Comparison of ENCODE assay signal across 16 mouse cellular contexts in the genomic region with DNA sequence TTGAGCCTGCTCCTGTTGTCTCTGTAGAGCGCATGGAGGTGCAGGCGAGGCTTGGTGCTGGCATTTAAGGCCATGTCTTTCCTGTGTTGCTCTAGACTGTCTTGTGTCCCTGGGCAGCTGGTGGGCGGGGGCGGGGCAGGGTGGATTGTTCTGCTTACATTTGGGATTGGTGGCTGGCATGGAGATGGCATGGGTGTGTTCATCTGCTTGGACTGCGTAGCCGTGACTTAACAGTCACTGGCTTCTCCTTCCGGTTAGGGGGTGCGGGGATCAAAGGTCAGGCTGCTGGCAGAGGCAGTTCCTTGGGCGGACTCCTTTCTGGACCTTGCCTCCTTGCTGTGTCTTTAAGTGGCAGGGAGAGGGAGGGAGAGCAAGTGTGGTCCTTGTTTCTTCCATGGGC. TPM values are rescaled to one million over a fixed set of nuclear protein-coding genes. Genes with fewer than 3 reads are reported as not detected.
DNase-seq lines count a peak whose midpoint lies in the region; ATAC-seq lines count a peak whose summit lies in the region.
"Had no signal": no experiment of that assay in that cellular context is flagged by ENCODE, and none has a peak within 500 bp of the region (broad histone marks: within the 10 kb centered on the region; RNA-seq: fewer than 3 reads in every experiment).

No protein-coding gene starts in this region.

- peak; percentile 84 for DNase-seq in kidney, adult 18-20 months
- DNase-seq in kidney, postnatal 25 days, result peak; percentile 88 to 95
- peak; percentile 87 for DNase-seq in lung, postnatal 36 days
- DNase-seq in Muller cell, postnatal 12 days (ENCODE audit: inconsistent ontology term), result no peak
- no peak for DNase-seq in spleen, postnatal 10 days (ENCODE audit: low spot score in 2 of 2)
- no peak for DNase-seq in frontal cortex, adult 2 months (ENCODE audit: extremely low spot score in 1 of 2, low spot score in 1 of 2)
- no peak for DNase-seq in testis, postnatal 14 days (ENCODE audit: low spot score)
- DNase-seq: cerebellum, adult 2 months; gastrocnemius, postnatal 14 days; thymus, postnatal 4 days had no signal

- WGBS in intestine, embryonic 16.5 days, result 72% methylated on average over 9 of the region's 9 CpGs

- H3K27me3 ChIP-seq in intestine, embryonic 16.5 days (replicated peaks; ENCODE audit: control insufficient read depth, insufficient read depth, low read length), result no peaks in the 10 kb centered on the region
- H3K27me3 ChIP-seq: embryonic facial prominence, embryonic 15.5 days; neural tube, embryonic 15.5 days had no signal

- H3K36me3 ChIP-seq in intestine, embryonic 16.5 days (ENCODE audit: control insufficient read depth, insufficient read depth, low read length), result no peaks in the 10 kb centered on the region
- H3K36me3 ChIP-seq: embryonic facial prominence, embryonic 15.5 days; neural tube, embryonic 15.5 days had no signal

- peaks cover 48% of the 10 kb centered on the region for H3K4me1 ChIP-seq in intestine, embryonic 16.5 days (ENCODE audit: control insufficient read depth, insufficient read depth, low read length)

- H3K4me2 ChIP-seq in intestine, embryonic 16.5 days (ENCODE audit: low read depth, low read length), result peak overlapping the region; percentile 17; the same call in 1 of the 2 replicates
- H3K4me2 ChIP-seq: embryonic facial prominence, embryonic 15.5 days; liver, embryonic 11.5 days; neural tube, embryonic 15.5 days had no signal

- no peak overlapping the region for H3K4me3 ChIP-seq in intestine, embryonic 16.5 days (ENCODE audit: low read length)
- H3K4me3 ChIP-seq: embryonic facial prominence, embryonic 15.5 days; layer of hippocampus, adult 2 months; neural tube, embryonic 15.5 days had no signal

- no peak overlapping the region for H3K9ac ChIP-seq in intestine, embryonic 16.5 days (ENCODE audit: low read depth, low read length)
- H3K9ac ChIP-seq: embryonic facial prominence, embryonic 15.5 days; neural tube, embryonic 15.5 days had no signal

- no peaks in the 10 kb centered on the region for H3K9me3 ChIP-seq in intestine, embryonic 16.5 days (ENCODE audit: control insufficient read depth, low read length)
- H3K9me3 ChIP-seq: embryonic facial prominence, embryonic 15.5 days; neural tube, embryonic 15.5 days had no signal

- peak overlapping the region; percentile 69 for H3K27ac ChIP-seq in intestine, embryonic 16.5 days (ENCODE audit: low read length)
- H3K27ac ChIP-seq: embryonic facial prominence, embryonic 15.5 days; layer of hippocampus, adult 2 months; neural tube, embryonic 15.5 days had no signal

- peak; percentile 77 for ATAC-seq in intestine, embryonic 16.5 days
- ATAC-seq: forebrain, embryonic 16.5 days had no signal

RNA-seq across cellular contexts. Expression of a gene that starts 26.5 kb away (rescaled TPM):
- polyA plus RNA-seq in intestine, embryonic 16.5 days (2015; fragmentation: Nextera tagmentation; extraction: Ambion mirVana), result 4.8 and 5.5 TPM in 2 replicates
- polyA plus RNA-seq in frontal cortex, adult 2 months (2012; rRNA removed), result 51.9 and 67.9 TPM in 2 replicates

Comparison
In these comparisons a context has a peak if more than half of its experiments do, and no peak if none do; other contexts are left out.
1. DNase-seq: peak in kidney, adult 18-20 months (single experiment), kidney, postnatal 25 days (2 of 2) and lung, postnatal 36 days (single experiment); none in Muller cell, postnatal 12 days (single experiment), spleen, postnatal 10 days (0 of 2), frontal cortex, adult 2 months (0 of 2) and testis, postnatal 14 days (single experiment).